Mouse (Mus musculus): Measurements from ENCODE around the gene Six4. TPM values are rescaled to one million over a fixed set of nuclear protein-coding genes. Genes with fewer than 3 reads are reported as not detected.
"Not testable (repeated sequence)": the region's sequence is repeated elsewhere in the genome, so short reads cannot be mapped to it uniquely, and the experiment has no call there.

Gene Six4
- total RNA-seq, 2 experiments from 2014 or later = 1.7 to 2.3 TPM

DNA sequence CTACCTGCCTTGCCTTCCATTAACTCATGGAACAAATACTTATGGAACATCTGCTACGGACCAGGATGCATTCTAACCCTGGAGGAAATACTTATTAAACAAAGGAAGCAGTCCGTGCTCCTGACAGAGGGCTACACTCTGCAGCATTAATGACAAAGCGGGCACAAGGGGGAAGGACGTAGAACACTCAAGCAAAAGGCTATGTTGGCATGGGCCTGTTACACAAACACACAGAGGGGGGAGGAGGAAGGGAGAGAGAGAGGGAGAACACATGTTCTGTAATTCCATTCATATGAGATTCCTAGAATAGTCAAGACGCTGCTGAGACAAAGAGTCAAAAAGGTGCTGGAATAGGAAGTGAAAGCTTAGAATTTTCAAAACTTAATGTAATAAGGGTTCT is 24.8 kb downstream of the Six4 start:
- DNase-seq = no peak

DNA sequence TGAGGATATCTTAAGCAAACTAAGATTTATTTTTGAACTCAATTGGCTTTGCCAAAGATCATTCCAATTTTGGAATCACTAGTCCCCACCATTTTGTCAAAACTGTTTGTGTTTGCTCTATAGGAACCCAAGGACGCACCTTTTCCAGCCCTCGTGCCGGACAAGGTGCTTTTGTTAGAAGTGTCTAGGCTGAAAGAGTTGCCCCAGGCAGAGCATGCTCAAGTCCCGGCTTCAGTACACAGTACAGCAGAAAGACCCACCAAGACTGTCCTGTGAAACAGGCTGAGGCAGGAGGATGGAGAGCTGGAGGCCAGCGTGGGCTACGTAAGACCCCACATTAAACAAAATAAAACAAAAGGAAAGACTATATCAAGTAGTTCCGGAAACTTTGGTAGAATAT is 26.2 kb downstream of the Six4 start:
- DNase-seq = no peak

DNA sequence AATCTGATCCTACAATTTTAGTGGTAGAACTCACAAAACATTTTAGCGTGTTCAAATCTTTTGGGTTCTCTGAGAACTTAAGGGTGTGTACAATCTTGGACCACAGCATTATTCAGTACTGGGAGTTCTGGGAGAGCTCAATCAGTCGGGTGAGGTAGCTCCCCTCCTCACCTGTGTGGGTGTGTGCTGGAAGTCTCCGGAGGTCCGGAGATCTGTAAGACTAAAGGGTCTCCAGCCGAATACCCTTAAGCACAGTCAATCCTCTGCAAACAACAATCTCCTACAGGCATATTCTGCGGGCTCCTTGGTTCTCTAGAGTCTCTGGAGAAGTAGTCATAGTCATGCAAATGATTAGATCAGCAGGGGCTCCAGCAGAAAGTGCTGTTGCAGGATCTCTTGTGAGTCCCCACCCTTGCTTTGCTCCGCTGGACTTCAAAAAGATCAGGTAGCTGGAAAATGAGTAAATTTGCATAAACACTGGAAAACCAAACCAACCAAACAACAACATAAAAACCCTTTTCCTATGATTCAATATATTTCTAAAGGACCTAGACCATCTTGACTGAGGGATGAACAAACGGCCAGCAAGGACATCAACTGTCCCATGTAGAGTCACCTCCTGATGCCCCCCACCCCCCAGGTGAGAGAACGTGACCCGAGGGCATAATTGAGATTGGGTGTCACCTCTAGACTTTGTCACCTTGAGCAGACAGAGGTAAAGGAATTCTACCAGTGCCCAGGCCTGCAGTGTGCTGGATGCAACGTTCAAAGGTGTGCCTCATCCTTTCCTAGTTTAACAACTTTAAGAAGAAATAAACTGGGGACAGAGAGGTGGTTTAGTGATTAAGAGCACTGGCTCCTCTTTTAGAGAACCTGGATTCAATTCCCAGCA is 27.3 kb downstream of the Six4 start:
- no peak for DNase-seq

DNA sequence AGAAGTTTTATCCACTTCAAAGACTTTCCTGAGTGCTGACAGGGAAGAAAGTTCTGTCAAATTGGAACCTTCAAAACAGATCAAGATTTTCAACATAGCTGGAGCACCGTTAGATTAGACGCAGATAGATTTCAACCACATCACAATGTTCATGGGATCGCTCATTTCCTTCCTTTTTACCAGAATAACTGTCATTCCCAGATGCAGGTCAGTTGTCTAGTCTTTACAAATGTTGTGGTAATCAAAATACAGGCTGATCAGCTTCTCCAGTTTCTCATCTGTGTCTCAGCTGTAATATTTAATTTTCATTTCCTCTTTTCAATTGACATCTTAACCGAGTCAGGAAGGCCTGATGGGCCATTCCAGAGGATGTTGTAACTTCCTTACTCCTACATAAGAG is 29.5 kb downstream of the Six4 start:
- no peak for DNase-seq

DNA sequence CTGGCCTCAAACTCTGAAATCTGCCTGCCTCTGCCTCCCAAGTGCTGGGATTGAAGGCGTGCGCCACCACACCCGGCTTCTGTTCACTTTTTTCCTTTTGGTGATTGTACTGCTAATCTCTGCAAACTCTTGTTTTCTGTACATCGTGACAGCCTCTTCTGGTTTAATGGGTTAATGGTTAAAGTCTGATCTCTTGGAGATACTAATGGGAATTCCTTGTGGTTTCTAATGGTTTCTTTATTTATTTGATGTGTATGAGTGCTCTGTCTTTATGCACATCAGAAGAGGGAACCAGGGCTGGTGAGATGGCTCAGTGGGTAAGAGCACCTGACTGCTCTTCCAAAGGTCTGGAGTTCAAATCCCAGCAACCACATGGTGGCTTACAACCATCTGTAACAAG is 31.4 kb downstream of the Six4 start:
- DNase-seq = not testable (repeated sequence)

DNA sequence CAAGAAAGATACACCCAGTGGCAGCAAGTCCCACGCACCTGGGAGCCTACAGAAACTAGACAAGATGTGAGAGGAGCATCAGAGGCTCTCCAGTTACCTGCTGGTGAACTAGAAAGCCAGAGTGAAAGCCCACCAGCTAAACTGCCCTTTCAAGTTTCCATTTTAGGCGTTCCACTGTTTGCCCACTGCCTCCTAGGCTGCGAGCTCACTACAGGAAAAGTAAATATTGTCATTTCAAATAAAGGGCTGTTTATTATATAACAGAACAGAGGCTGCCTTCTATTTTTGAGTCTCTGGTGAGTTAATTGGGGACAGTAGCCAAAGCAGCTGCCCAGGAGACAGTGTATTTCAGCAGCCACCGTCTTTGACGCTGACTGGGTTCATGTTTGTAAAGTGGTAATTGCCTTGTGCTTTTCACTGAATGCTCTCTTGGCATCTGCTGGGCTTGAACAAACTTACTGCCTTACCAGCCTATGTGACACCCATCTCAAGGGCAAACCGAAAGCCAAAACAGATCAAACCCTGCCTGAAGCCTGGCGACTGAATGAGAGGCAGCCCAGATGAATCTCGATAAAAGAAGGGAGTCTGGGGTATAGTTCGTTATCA is 52.3 kb downstream of the Six4 start:
- DNase-seq = no peak

DNA sequence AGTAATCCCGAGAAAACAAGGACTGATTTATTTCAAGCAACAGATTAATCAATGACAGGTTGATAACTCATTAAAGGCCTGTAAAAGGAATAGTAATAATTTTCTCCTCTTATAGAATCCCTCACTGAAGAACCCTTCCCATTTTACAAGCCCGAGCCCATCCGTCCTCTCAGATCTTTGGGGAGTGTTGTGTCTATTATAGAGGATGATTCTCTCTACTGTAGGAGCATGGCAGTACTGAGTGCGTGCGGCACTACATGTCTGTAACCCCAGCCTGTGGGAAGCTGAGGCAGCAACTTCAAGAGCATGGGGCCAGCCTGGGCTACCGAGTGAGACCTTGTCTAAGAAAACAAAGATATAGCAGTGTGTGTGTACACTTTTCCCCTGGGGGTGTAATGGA is 55.8 kb downstream of the Six4 start:
- no peak for DNase-seq

DNA sequence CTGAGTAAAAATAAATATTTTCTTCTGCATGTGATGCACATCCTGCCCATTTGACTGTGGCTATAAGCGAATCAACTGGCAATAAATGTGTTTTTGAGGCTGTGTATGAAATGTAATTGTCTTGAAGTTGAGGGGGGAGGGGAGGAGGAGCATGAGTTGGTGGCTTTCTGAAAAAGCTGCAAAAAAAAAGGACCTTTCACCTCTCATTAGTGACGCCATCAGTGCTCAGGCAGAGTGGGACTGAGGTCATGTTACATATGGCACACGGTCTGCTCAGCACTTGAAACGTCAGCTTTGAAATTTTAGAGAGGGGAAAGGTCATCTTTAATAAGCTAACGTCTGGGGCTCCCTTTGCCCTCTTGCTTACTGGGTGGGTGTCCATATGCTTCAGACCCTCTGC is 57.8 kb downstream of the Six4 start:
- DNase-seq = no peak

DNA sequence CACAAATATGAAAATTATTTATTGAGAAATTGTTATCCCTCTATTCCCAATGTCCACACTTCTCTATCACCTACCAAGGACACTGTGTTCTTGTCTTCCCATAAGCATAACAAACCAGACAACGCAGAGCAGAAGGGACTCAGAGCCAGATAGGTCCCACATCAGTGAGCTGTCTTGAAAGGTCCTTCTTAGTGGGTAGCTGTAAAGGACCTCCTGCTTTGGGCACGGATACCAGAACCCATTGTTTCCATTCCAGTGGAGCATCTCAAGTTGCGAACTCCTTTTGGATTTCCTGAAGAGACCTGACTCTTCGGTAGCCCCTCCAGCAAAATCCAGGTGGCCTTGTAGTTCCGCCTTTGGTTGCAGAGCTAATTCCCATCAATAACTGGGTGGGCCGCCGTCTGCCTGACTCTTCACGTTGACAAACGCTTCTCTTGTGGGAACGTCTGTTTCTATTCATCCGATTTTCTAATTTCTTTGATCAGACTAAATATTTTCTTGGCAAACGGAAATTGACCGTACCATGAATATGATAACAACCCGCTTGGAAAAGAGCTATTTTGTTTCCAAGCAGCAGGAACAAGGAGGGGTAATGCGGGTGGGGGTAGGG is 58.6 kb downstream of the Six4 start:
- DNase-seq = no peak

DNA sequence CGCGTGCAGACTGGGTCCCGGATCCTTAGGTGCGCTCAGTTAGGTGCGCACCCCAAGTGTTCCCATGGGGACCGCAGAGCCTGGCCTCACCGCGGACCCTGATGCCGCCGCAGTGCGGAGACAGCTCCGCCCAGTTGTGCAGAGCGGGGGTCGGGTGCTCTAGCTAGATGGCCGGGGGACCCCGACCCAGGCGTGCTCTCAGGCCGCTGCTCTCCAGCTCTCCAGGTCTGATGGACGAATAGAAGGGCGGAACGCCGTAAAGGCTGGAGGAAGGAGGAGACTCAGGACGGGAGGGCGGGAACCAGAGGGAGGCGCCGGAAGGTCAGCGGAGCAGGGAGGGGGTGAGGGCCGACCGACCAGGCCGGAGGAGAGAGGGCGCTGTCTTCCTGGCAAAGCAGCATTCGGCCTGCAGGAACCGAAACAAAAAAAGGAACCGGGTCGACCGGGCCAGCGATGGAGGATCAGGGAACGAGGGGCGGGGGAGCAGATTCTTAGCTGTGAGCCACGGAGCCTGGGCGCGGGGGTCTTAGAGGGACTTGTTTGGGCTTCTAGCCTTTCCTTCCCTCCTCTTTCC is 59.5 kb downstream of the Six4 start, which contains the start of gene Six1:
Six1 (minus strand) TSS at position 220 of the 574 bp plus-strand sequence.
- peak; percentile 89 for DNase-seq

DNA sequence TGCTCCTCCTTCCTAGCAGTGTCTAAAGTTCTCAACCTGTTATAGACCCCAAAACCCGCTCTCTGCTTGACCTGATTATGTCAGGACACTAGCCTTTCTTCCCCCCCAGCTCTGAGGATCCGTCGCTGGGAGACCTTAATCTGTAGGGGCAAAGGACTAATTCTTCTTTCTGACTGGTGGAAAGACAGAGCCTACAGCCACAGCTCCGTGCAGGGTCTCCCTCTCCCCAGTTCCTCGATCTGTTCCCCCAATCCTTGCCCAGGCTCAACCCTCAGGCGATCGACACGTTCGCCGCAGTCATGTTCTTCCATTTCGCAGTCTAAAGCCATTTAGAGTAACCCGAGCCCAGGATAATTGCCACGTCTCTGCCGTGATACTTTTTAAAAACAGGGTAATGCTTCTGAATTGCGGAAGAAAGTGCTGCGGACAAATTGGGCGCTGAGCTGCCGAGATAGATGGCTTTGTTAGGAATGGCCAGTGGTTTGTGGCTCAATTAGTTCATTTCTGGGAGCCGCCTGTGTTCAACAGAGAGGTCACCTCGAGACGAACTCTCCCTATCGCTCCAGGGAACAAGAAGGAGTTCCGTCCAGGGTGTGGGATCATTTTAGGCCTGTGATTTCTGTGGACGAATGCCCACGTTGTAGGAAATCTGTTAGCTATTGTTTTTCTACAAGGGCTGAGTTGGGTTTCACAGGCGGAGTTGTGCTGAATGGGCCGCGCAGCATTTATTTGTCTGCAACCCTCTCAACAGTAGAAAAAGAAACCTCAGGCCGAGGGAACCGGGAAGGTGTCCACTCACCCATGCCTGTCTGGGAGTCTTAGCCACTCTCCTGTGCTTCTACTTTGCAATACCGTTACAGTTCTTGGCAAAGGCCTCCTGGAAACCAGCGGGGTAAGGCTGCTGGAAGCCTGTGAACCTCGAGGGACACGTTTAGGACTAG is 60.3 kb downstream of the Six4 start:
- peak; percentile 53 for DNase-seq

DNA sequence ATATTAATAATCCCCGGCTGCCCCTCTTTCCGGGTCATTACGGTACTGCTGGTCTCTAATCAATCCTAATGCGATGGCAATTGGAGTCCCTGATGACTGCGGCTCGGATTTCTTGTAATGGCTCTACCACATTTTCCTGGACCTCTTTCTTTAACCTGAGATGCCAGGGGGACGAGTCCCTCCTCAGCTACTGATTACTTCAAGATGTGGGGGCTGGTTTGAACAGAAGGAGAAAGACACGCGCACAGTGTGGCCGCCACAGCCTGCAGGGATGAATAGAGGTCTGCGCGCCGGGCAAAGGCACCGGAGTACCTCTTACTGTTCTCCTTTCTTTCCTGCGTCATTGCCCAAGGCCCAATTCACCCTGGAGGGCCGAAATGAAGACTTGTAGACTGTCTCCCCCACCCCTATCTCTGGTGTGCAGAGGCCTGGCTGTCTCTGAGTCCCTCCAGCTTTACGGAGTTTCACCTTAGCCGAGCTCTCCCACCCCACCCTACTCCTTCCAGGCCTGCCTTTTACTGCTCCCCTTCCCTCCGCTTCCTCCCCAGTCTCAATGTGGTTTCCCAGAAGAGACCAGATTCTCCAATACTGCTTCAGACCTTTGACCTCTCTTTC is 61.1 kb downstream of the Six4 start:
- no peak for DNase-seq

DNA sequence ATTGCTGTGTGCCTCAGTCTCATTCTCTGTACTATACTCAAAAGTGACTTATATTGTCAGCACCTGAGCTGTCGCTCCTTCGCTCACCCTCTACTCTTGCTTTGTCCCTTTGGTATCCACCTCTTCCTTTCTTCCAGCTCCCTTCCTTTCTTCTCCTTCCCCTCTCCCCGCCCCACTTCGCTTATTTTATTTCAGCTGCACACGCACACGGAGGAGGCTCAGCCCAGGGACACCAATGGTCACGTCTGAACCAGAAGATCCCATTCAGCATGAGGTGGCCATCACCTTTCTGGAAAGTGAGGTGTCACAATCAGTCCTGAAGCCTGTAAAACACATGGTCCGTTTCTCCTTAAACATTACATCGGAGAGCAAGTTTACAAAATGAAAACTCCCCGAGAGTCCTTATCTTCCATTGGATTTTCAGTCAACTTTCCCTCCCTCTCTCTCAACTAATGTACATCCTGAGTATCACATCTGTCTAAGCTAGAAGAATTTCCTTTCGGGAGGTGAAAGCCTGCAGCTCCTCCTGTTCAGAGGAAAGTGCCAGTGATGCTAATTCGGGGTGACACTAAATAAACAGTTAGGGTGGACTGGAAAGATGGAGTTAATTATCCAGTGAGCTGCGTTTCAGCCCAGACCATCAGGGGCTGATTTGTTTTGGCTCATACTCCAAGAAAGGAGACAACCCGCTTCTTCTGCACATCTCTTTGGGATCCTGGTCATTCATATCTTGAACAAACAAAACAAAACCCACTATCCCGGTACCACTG is 62.3 kb downstream of the Six4 start:
- DNase-seq = no peak

DNA sequence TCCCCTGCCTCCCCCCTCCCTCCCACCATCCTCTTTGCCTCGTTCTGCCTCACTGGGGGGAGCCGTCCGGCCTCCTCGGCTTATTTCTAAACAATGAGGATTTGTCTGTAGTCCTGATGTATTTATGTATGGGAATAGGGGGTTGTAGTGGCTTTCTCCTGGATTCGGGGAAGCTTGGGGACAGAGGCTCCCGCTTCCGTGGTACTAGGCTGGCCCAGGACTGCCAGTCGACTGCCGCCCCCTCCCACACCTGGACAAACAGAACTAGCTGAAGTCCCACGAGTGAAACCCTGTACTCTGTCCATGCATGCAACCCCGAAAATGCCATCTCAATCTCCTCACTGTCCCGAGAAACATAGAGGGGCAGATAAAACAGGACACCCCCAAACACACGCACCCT is 63.0 kb downstream of the Six4 start:
- DNase-seq = no peak

Other genes starting within 250 kb of the Six4 start
- gene Six6, start 173.6 kb downstream of the Six4 start, total RNA-seq (2021) = not detected
- gene 4930447C04Rik, start 172.7 kb downstream of the Six4 start, total RNA-seq (2021) = 1 to 10 TPM; 1.3 to 1.6 TPM
- gene Six1, start 59.6 kb downstream of the Six4 start, total RNA-seq (2021) = 10 to 100 TPM in 1 of 2 experiments, 1 to 10 TPM in 1; 7.1 to 12.8 TPM
- 10 to 100 TPM; 23.0 to 30.2 TPM for gene Mnat1, start 10.3 kb upstream of the Six4 start, total RNA-seq (2021)
- 10 to 100 TPM in 1 of 2 experiments, 1 to 10 TPM in 1; 9.9 to 17.5 TPM for gene Trmt5, start 173.3 kb upstream of the Six4 start, total RNA-seq (2021)
- gene Slc38a6, start 173.3 kb upstream of the Six4 start, total RNA-seq (2021) = 10 to 100 TPM in 1 of 2 experiments, 1 to 10 TPM in 1; 7.3 to 13.9 TPM

Measured in adrenal gland, postnatal 10 days (tissue).